Mouse (Mus musculus) heart, adult 2 months (tissue): ENCODE measurements around the gene Atrnl1. TPM values are rescaled to one million over a fixed set of nuclear protein-coding genes. Genes with fewer than 3 reads are reported as not detected.

Experiments
- DNase-seq, 2 experiments: peaks; one replicate each; pipeline ENCODE4 v3.0.0; 2021
- H3K27ac ChIP-seq: fragments of 200-600 bp; 2 replicates; pipeline ENCODE4 v1.8.1; 2022
- H3K27me3 ChIP-seq: fragments of 200-500 bp; 2 replicates; pipeline ENCODE4 v1.6.1; 2012; ENCODE audit warnings: mild to moderate bottlenecking, low read length, inconsistent platforms, mixed read lengths; ENCODE audit not compliant: control insufficient read depth, insufficient read depth
- H3K36me3 ChIP-seq: fragments of 200-500 bp; 2 replicates; pipeline ENCODE4 v1.6.1; 2012; ENCODE audit warnings: low read length, inconsistent platforms; ENCODE audit not compliant: control insufficient read depth, insufficient read depth
- H3K4me1 ChIP-seq: fragments of 200-500 bp; 2 replicates; pipeline ENCODE4 v1.6.1; 2011; ENCODE audit warnings: low read length; ENCODE audit not compliant: control insufficient read depth, insufficient read depth
- H3K4me3 ChIP-seq: fragments of 200-600 bp; 2 replicates; pipeline ENCODE4 v1.8.1; 2022
- H3K79me2 ChIP-seq: fragments of 200-500 bp; replicated peaks from 2 replicates; pipeline ENCODE4 v1.6.1; 2012; ENCODE audit warnings: mild to moderate bottlenecking, inconsistent platforms, low read length, moderate library complexity, mixed read lengths; ENCODE audit not compliant: control insufficient read depth, insufficient read depth
- H3K9ac ChIP-seq: fragments of 200-500 bp; 2 replicates; pipeline ENCODE4 v1.6.1; 2012; ENCODE audit warnings: low read depth, mild to moderate bottlenecking, control low read depth, inconsistent platforms, low read length, mixed read lengths
- CTCF ChIP-seq: fragments of 200-600 bp; IDR thresholded peaks from 2 replicates; pipeline ENCODE4 v1.8.1; 2022; ENCODE audit warnings: antibody characterized with exemption, mild to moderate bottlenecking, moderate library complexity
- EP300 ChIP-seq: fragments of 200-500 bp; IDR thresholded peaks from 2 replicates; pipeline ENCODE4 v1.6.1; 2011; ENCODE audit warnings: low read depth, low read length, control low read depth; ENCODE audit not compliant: insufficient read depth
- POLR2A ChIP-seq: fragments of 200-500 bp; IDR thresholded peaks from 2 replicates; pipeline ENCODE4 v1.6.1; 2011; ENCODE audit warnings: mild to moderate bottlenecking, low read depth, low read length, control low read depth; ENCODE audit not compliant: insufficient read depth
- WGBS: fragments of 180-500 bp; shearing (Covaris S2); methylation state at CpG from one replicate; pipeline ENCODE4 v1.1.7; 2018; 5-methylcytosine and 5-hydroxymethylcytosine counted together
- intact Hi-C: fragments of 180-260 bp; cut with DNase I; formaldehyde crosslinking; loops from one replicate; pipeline ENCODE4 v1.15.1; 2025
- polyA plus RNA-seq: library from polyadenylated mRNA; depleted of rRNA; stranded (reverse); fragments of >200 nt; gene quantifications from 2 replicates; pipeline ENCODE4 v1.2.3, GENCODE M21; 2012
- total RNA-seq, 2 experiments: library from RNA; stranded (reverse); gene quantifications; 2 replicates each; pipeline ENCODE4 v1.2.3; 2021

The Atrnl1 gene
- total and polyA plus RNA-seq, 3 experiments = 6.3 to 14.2 (median 13.4) TPM

DNA sequence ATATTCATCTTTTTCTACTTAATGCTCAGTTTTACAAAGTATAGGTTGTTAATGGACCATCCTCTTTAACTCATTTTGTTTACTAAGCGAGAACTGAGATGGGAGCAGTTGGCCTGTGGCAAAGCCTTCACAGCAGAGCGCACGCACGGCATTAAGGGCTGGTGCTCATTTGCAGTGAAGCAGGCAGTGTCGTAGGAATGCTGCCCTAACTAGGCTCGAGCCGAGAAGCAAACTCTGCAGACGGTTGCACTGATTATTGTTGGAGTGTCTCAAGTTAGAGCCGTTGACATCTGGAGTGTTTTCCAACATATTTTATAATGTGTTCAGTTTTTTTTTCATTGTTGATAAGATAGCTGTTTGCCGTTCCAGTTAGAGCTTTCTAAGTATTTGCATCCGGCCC is 206.9 kb downstream of the Atrnl1 start:
- no peak overlapping the region for H3K27ac ChIP-seq
- no peak for DNase-seq
- no peak for TF ChIP-seq POLR2A
- TF ChIP-seq EP300 = no peak
- TF ChIP-seq CTCF = no peak
- intact Hi-C loops = no loop called here
- H3K27me3 ChIP-seq = no peaks in the 10 kb centered on the region
- H3K9ac ChIP-seq = no peak overlapping the region
- WGBS = 45% methylated on average over 11 of the region's 11 CpGs
- H3K4me1 ChIP-seq = no peaks in the 10 kb centered on the region
- H3K79me2 ChIP-seq = no peaks in the 10 kb centered on the region
- no peaks in the 10 kb centered on the region for H3K36me3 ChIP-seq
- no peak overlapping the region for H3K4me3 ChIP-seq

GRCm38 (mm10) chr19:57823446-57823845 is 212.6 kb downstream of the Atrnl1 start:
- Histone ChIP-seq H3K27ac (no peak overlapping the region), H3K4me3 (no peak overlapping the region), H3K9ac (no peak overlapping the region), H3K4me1 (no peaks in the 10 kb centered on the region; the same call in 1 of the 2 replicates), H3K27me3 (no peaks in the 10 kb centered on the region), H3K79me2 (no peaks in the 10 kb centered on the region), H3K36me3 (no peaks in the 10 kb centered on the region)
- TF ChIP-seq POLR2A (no peak), CTCF (no peak), EP300 (no peak)
- WGBS = 55% methylated on average over 4 of the region's 4 CpGs
- intact Hi-C loops = no loop called here
- no peak for DNase-seq

- no peak for DNase-seq
- no peak for TF ChIP-seq POLR2A
- TF ChIP-seq EP300 = no peak
- peak; percentile 21; the same call in 1 of the 2 replicates for TF ChIP-seq CTCF
- 81% methylated on average over 13 of the region's 13 CpGs for WGBS
- no peak overlapping the region for H3K4me3 ChIP-seq
- no peaks in the 10 kb centered on the region for H3K27me3 ChIP-seq
- H3K9ac ChIP-seq = no peak overlapping the region
- no peak overlapping the region for H3K27ac ChIP-seq
- no peaks in the 10 kb centered on the region for H3K36me3 ChIP-seq
- intact Hi-C loops = no loop called here
- no peaks in the 10 kb centered on the region for H3K79me2 ChIP-seq
- no peaks in the 10 kb centered on the region; the same call in 1 of the 2 replicates for H3K4me1 ChIP-seq
Measured at GRCm38 (mm10) chr19:57825271-57826207, 214.7 kb downstream of the Atrnl1 start.

GRCm38 (mm10) chr19:57833083-57833482 is 222.2 kb downstream of the Atrnl1 start:
- Histone ChIP-seq H3K79me2 (no peaks in the 10 kb centered on the region), H3K4me3 (no peak overlapping the region), H3K27me3 (no peaks in the 10 kb centered on the region), H3K27ac (no peak overlapping the region), H3K36me3 (no peaks in the 10 kb centered on the region), H3K4me1 (no peaks in the 10 kb centered on the region), H3K9ac (no peak overlapping the region)
- WGBS = 64% methylated on average over 7 of the region's 7 CpGs
- intact Hi-C loops = no loop called here
- TF ChIP-seq POLR2A (no peak), EP300 (no peak), CTCF (no peak)
- no peak for DNase-seq

DNA sequence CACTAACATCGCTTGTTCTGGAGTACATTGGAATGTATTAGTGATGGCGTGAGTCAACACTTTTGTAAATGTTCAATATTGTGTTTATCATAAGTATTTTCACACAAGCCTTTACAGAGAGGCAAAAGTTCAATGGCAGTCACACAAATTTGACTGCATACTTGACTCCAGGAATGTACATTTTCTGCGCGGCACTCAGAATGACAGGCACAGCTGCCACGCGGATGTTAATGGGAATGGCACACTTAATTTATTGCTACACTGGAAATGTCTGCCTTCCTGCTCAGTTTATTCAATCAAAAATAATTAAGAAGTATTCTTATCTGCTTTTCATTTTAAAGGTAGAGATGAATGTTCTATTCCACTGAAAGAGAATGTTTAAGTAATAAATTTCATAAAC is 227.0 kb downstream of the Atrnl1 start:
- Histone ChIP-seq H3K27ac (no peak overlapping the region), H3K79me2 (no peaks in the 10 kb centered on the region), H3K4me1 (no peaks in the 10 kb centered on the region), H3K36me3 (no peaks in the 10 kb centered on the region), H3K27me3 (no peaks in the 10 kb centered on the region), H3K9ac (no peak overlapping the region), H3K4me3 (no peak overlapping the region)
- DNase-seq = no peak
- no peak for TF ChIP-seq POLR2A
- TF ChIP-seq EP300 = no peak
- TF ChIP-seq CTCF = no peak
- 92% methylated on average over 6 of the region's 6 CpGs for WGBS
- intact Hi-C loops = no loop called here

DNA sequence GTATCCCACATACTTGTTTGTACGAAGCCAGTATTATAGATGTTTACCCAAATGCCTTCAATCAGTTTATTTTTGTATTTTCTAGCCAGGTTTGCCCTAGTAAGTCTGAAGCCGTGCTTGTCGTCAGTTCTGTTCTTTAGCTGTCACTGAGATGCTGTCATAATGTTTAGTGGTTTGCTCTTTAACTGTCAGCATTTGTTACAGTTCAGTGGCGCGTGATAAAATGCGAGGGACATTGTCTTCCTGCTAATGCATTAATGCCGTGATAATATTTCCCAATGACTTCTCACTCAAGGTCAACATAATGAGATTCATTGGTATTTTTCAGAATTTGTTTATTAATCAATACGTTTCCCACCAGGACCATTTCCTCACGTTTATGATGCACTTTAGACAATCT is 227.7 kb downstream of the Atrnl1 start:
- H3K4me1 ChIP-seq = no peaks in the 10 kb centered on the region
- no peak overlapping the region for H3K9ac ChIP-seq
- TF ChIP-seq CTCF (no peak), EP300 (no peak), POLR2A (no peak)
- 89% methylated on average over 9 of the region's 9 CpGs for WGBS
- DNase-seq = no peak
- H3K4me3 ChIP-seq = no peak overlapping the region
- H3K36me3 ChIP-seq = no peaks in the 10 kb centered on the region
- no peaks in the 10 kb centered on the region for H3K27me3 ChIP-seq
- intact Hi-C loops = no loop called here
- H3K79me2 ChIP-seq = no peaks in the 10 kb centered on the region
- no peak overlapping the region for H3K27ac ChIP-seq
